Mouse (Mus musculus) stomach, postnatal 0 days (tissue): ENCODE results near the gene Szt2.

Experiments
- CTCF ChIP-seq: IDR thresholded peaks from 2 replicates; pipeline ENCODE4 v1.5.1; 2016; ENCODE audit warnings: antibody characterized with exemption, low read depth, mild to moderate bottlenecking, moderate library complexity
- EP300 ChIP-seq: optimal IDR thresholded peaks from 2 replicates; pipeline ENCODE3; 2016; ENCODE audit warnings: antibody characterized with exemption

DNA sequence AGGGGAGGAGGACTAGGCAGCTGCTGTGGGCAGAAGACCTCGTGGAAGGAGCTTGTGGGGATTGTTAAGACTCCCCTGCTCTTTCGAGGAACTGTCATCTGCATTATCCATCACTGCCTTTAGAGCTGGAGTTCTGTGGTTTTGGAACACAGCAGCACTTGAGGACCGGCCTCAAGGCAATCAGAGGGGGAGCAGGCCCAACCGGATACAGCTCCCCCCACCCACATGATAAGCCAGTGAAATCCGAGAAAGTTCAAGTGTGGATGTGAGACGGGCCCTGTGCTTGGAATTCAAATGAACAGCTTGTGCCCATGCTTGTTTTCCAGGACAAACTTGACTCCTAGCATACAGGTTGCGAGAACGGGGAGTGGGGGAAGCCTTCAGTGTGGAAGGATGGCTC lies 93.8 kb downstream of the Szt2 start:
- no peak for TF ChIP-seq CTCF
- TF ChIP-seq EP300 = no peak
